Mouse (Mus musculus): ENCODE results near the gene Trub2. TPM values are rescaled to one million over a fixed set of nuclear protein-coding genes. Genes with fewer than 3 reads are reported as not detected.

Gene Trub2
- total and polyA plus RNA-seq, 3 experiments = 40.9 to 44.7 TPM; not detected in 1

- no peaks in the 10 kb centered on the region for H3K79me2 ChIP-seq (ENCODE audit: control insufficient read depth, insufficient read depth, low read length, poor library complexity)
- H3K27ac ChIP-seq (ENCODE audit: control insufficient read depth, low read depth, low read length) = no peak overlapping the region
- H3K9ac ChIP-seq (ENCODE audit: control insufficient read depth, low read depth, low read length, poor library complexity, severe bottlenecking) = no peak overlapping the region
- H3K4me3 ChIP-seq (ENCODE audit: control insufficient read depth in 1 of 2, insufficient read depth in 1 of 2, low read depth in 2 of 2, low read length in 2 of 2) = no peak overlapping the region
- H3K9me3 ChIP-seq (replicated peaks; ENCODE audit: insufficient read depth, low read length) = no peaks in the 10 kb centered on the region
- TF ChIP-seq RCOR1 (IDR thresholded peaks at IDR 0.05; ENCODE audit: low read depth, low read length) = no peak
- no peak for TF ChIP-seq POLR2AphosphoS2 (IDR thresholded peaks at IDR 0.05; ENCODE audit: low read length)
- no peak for TF ChIP-seq MYB (IDR thresholded peaks at IDR 0.05; ENCODE audit: low read depth, low read length)
- TF ChIP-seq MEF2A (IDR thresholded peaks at IDR 0.05; ENCODE audit: extremely low read depth, insufficient replicate concordance, low read depth, low read length, poor library complexity, severe bottlenecking) = no peak
- TF ChIP-seq MAZ (IDR thresholded peaks at IDR 0.05; ENCODE audit: low read depth, low read length) = no peak
- no peak for TF ChIP-seq USF1 (IDR thresholded peaks at IDR 0.05; ENCODE audit: low read depth, low read length)
- no peak for TF ChIP-seq E2F4 (IDR thresholded peaks at IDR 0.05; ENCODE audit: borderline replicate concordance, low read depth, low read length)
- no peak for TF ChIP-seq NELFE (IDR thresholded peaks at IDR 0.05; ENCODE audit: low read depth, low read length)
- TF ChIP-seq POLR2A (IDR thresholded peaks at IDR 0.05; ENCODE audit: control insufficient read depth in 1 of 2, insufficient read depth in 1 of 2, low read depth in 1 of 2, low read length in 2 of 2, poor library complexity in 1 of 2) = no peak
- TF ChIP-seq ELF1 (IDR thresholded peaks at IDR 0.05; ENCODE audit: low read depth, low read length) = no peak
- TF ChIP-seq CHD1 (IDR thresholded peaks at IDR 0.05; ENCODE audit: low read depth, low read length) = no peak
- no peak for TF ChIP-seq ZNF384 (IDR thresholded peaks at IDR 0.05; ENCODE audit: low read depth, low read length)
- TF ChIP-seq TBP (IDR thresholded peaks at IDR 0.05; ENCODE audit: low read depth, low read length) = no peak
- no peak for TF ChIP-seq MAX (IDR thresholded peaks at IDR 0.05; ENCODE audit: low read length)
- DNase-seq (ENCODE audit: low read depth, low spot score) = no peak
- peaks cover 4 to 9% of the 10 kb centered on the region in 2 experiments; a peak in 3 of 4 replicates for H3K4me1 ChIP-seq (ENCODE audit: control insufficient read depth in 1 of 2, insufficient read depth in 2 of 2, low read length in 2 of 2)
- H3K36me3 ChIP-seq (ENCODE audit: control insufficient read depth in 1 of 2, insufficient read depth in 2 of 2, low read length in 2 of 2) = peaks cover 5 to 6% of the 10 kb centered on the region in 2 experiments
- H3K27me3 ChIP-seq (ENCODE audit: control insufficient read depth in 1 of 2, insufficient read depth in 2 of 2, low read length in 2 of 2) = no peaks in the 10 kb centered on the region
These were observed 71.6 kb downstream of the Trub2 start for GRCm38 (mm10) chr2:29716691-29717090.

- Histone ChIP-seq H3K27ac (ENCODE audit: control insufficient read depth, low read depth, low read length) (no peak overlapping the region), H3K36me3 (ENCODE audit: control insufficient read depth in 1 of 2, insufficient read depth in 2 of 2, low read length in 2 of 2) (peaks cover 5 to 6% of the 10 kb centered on the region in 2 experiments), H3K4me3 (ENCODE audit: control insufficient read depth in 1 of 2, insufficient read depth in 1 of 2, low read depth in 2 of 2, low read length in 2 of 2) (no peak overlapping the region), H3K27me3 (ENCODE audit: control insufficient read depth in 1 of 2, insufficient read depth in 2 of 2, low read length in 2 of 2) (no peaks in the 10 kb centered on the region), H3K9me3 (replicated peaks; ENCODE audit: insufficient read depth, low read length) (no peaks in the 10 kb centered on the region), H3K9ac (ENCODE audit: control insufficient read depth, low read depth, low read length, poor library complexity, severe bottlenecking) (no peak overlapping the region), H3K79me2 (ENCODE audit: control insufficient read depth, insufficient read depth, low read length, poor library complexity) (no peaks in the 10 kb centered on the region), H3K4me1 (ENCODE audit: control insufficient read depth in 1 of 2, insufficient read depth in 2 of 2, low read length in 2 of 2) (peaks cover 4 to 9% of the 10 kb centered on the region in 2 experiments; a peak in 3 of 4 replicates)
- DNase-seq (ENCODE audit: low read depth, low spot score) = no peak
- TF ChIP-seq ETS1 (IDR thresholded peaks at IDR 0.05; ENCODE audit: low read depth, low read length) (no peak), RAD21 (IDR thresholded peaks at IDR 0.05; ENCODE audit: low read depth, low read length) (no peak), RCOR1 (IDR thresholded peaks at IDR 0.05; ENCODE audit: low read depth, low read length) (no peak), ZNF384 (IDR thresholded peaks at IDR 0.05; ENCODE audit: low read depth, low read length) (no peak)
These were observed 72.2 kb downstream of the Trub2 start for GRCm38 (mm10) chr2:29716143-29716542.

Measured in MEL (cell line).